Mouse (Mus musculus) testis, adult 2 months (tissue): ENCODE measurements around the gene Lrp8.

Source experiments
- CTCF ChIP-seq: fragments of 200-500 bp; IDR thresholded peaks from 2 replicates; pipeline ENCODE4 v1.5.1; 2012; ENCODE audit warnings: low read depth, mild to moderate bottlenecking, inconsistent platforms, low read length, moderate library complexity; ENCODE audit not compliant: control insufficient read depth, insufficient read depth, insufficient replicate concordance
- POLR2A ChIP-seq: fragments of 200-500 bp; IDR thresholded peaks from 2 replicates; pipeline ENCODE4 v1.6.1; 2012; ENCODE audit warnings: low read depth, mild to moderate bottlenecking, inconsistent platforms, low read length, moderate library complexity; ENCODE audit not compliant: control insufficient read depth

GRCm38 (mm10) chr4:107848546-107848945, 46.5 kb downstream of the Lrp8 start:
- no peak for TF ChIP-seq CTCF
- no peak for TF ChIP-seq POLR2A
